Mouse (Mus musculus): ENCODE measurements at regions not wholly inside any gene's neighbourhood (a gene's known extent, or its start where the extent isn't known, plus 50 kb on each side); places are given as distances from the start of the nearest gene placed in this dataset.
"Not testable (repeated sequence)": the region's sequence is repeated elsewhere in the genome, so short reads cannot be mapped to it uniquely, and the experiment has no call there.

DNA sequence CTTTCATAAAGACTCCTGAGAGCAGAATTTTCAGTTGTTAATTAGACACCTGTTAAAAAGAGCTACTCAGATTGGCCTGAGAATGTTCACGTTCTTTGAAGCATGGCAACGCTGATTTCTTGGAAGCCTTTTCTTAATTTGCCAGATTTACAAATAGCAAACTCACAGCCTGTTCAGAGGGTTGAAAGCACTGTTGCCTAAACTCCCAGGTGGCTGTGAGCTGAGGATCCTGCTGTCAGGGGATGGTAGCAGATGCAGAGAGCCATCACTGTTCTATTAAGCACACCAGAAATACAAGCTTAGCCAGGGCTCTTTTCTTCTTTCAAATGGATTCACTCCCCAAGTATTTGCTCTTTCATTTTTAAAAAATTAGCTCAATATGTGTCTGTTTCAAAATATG, 3630.4 kb downstream of the 9330182O14Rik start:
- intact Hi-C loops (cut with DNase I): no loop called here
- DNase-seq (ENCODE audit: low spot score in 2 of 2): no peak

GRCm38 (mm10) chr15:43772718-43773117, 3638.6 kb downstream of the 9330182O14Rik start:
- DNase-seq (ENCODE audit: low spot score in 2 of 2): no peak
- intact Hi-C loops (cut with DNase I): loop anchor here (5.0 to 10.0 kb wide), 2 partner anchors 92 to 640 kb away; no protein-coding TSS in a partner anchor

GRCm38 (mm10) chr15:43782126-43782632, 3648.0 kb downstream of the 9330182O14Rik start:
- intact Hi-C loops (cut with DNase I); DNase-seq (ENCODE audit: low spot score in 2 of 2): not testable (repeated sequence)

- DNase-seq (ENCODE audit: low spot score in 2 of 2): no peak
- intact Hi-C loops (cut with DNase I): no loop called here
Observed at GRCm38 (mm10) chr15:43784171-43784570, 3650.0 kb downstream of the 9330182O14Rik start.

GRCm38 (mm10) chr15:43803342-43803741, 3669.2 kb downstream of the 9330182O14Rik start:
- no peak for DNase-seq (ENCODE audit: low spot score in 2 of 2)
- intact Hi-C loops (cut with DNase I): no loop called here
